ENCODE assay signal across 9 mouse cellular contexts in the genomic region with DNA sequence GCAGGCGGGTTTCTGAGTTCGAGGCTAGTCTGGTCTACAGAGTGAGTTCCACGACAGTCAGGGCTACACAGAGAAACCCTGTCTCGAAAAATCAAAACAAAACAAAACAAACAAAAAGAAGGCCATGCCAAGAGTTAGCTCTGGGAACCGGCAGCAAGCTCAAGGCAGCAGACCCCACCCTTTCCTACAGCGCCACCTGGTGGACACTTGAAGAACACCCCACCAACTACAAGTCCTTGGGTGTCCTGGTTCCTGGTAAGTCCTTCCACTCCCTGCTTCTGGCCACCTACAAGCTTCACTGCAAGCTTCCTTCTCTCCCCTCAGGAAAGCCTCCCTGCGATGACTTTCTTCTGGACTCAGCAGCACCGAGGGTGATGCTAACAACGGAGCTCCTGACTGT. TPM values are rescaled to one million over a fixed set of nuclear protein-coding genes. Genes with fewer than 3 reads are reported as not detected.
A peak's percentile ranks its signal among the peaks of the same experiment; 100 is the strongest.
DNase-seq lines count a peak whose midpoint lies in the region; ATAC-seq and TF ChIP-seq lines count a peak whose summit lies in the region.
"Had no signal": no experiment of that assay in that cellular context is flagged by ENCODE, and none has a peak within 500 bp of the region (broad histone marks: within the 10 kb centered on the region; RNA-seq: fewer than 3 reads in every experiment).

No protein-coding gene starts in this region.

- H3K4me3 ChIP-seq in midbrain, embryonic 14.5 days (replicated peaks; ENCODE audit: low read depth, low read length), result no peak overlapping the region
- H3K4me3 ChIP-seq in midbrain, embryonic 13.5 days (replicated peaks), result no peak overlapping the region
- H3K4me3 ChIP-seq in intestine, embryonic 15.5 days (replicated peaks), result no peak overlapping the region
- no peak overlapping the region for H3K4me3 ChIP-seq in limb, embryonic 10.5 days
- no peak overlapping the region for H3K4me3 ChIP-seq in olfactory bulb, adult 2 months (ENCODE audit: insufficient read depth, low read depth, low read length)
- H3K4me3 ChIP-seq: erythroblast, embryonic 14.5 days had no signal

- WGBS in midbrain, embryonic 14.5 days, result 63% methylated on average over 9 of the region's 9 CpGs
- WGBS in midbrain, embryonic 13.5 days, result 67% methylated on average over 9 of the region's 9 CpGs
- 52% methylated on average over 9 of the region's 9 CpGs for WGBS in intestine, embryonic 15.5 days
- WGBS in limb, embryonic 10.5 days, result 59% methylated on average over 9 of the region's 9 CpGs
- WGBS in olfactory bulb, adult 2 months, result 45% methylated on average over 9 of the region's 9 CpGs

- no peaks in the 10 kb centered on the region for H3K4me1 ChIP-seq in midbrain, embryonic 14.5 days (ENCODE audit: control insufficient read depth, insufficient read depth, low read length)
- 0 out of 2 replicates have a peak, but pooled peaks cover 2% of the 10 kb centered on the region for H3K4me1 ChIP-seq in midbrain, embryonic 13.5 days (replicated peaks)
- no peaks in the 10 kb centered on the region for H3K4me1 ChIP-seq in intestine, embryonic 15.5 days (replicated peaks)
- H3K4me1 ChIP-seq in limb, embryonic 10.5 days, result 0 out of 2 replicates have a peak, but pooled peaks cover 6% of the 10 kb centered on the region
- peaks cover 3% of the 10 kb centered on the region; the same call in 1 of the 2 replicates for H3K4me1 ChIP-seq in olfactory bulb, adult 2 months (ENCODE audit: control insufficient read depth, insufficient read depth, low read length)

- H3K27ac ChIP-seq in midbrain, embryonic 14.5 days (replicated peaks; ENCODE audit: low read depth, low read length), result no peak overlapping the region
- no peak overlapping the region for H3K27ac ChIP-seq in midbrain, embryonic 13.5 days
- H3K27ac ChIP-seq in intestine, embryonic 15.5 days, result no peak overlapping the region
- H3K27ac ChIP-seq in limb, embryonic 10.5 days, result no peak overlapping the region
- H3K27ac ChIP-seq in olfactory bulb, adult 2 months (ENCODE audit: insufficient read depth, low read depth, low read length), result no peak overlapping the region

- ATAC-seq in midbrain, embryonic 14.5 days (ENCODE audit: low FRiP score, low TSS enrichment), result no peak
- ATAC-seq in midbrain, embryonic 13.5 days, result no peak
- ATAC-seq in intestine, embryonic 15.5 days, result peak; percentile 19; the same call in 1 of the 2 replicates

- H3K36me3 ChIP-seq in midbrain, embryonic 14.5 days (ENCODE audit: control insufficient read depth, insufficient read depth, low read length), result peaks cover 84% of the 10 kb centered on the region
- peaks cover 86% of the 10 kb centered on the region for H3K36me3 ChIP-seq in midbrain, embryonic 13.5 days
- peaks cover 62% of the 10 kb centered on the region for H3K36me3 ChIP-seq in intestine, embryonic 15.5 days
- H3K36me3 ChIP-seq in limb, embryonic 10.5 days, result peaks cover 95% of the 10 kb centered on the region

- H3K9me3 ChIP-seq in midbrain, embryonic 14.5 days (ENCODE audit: control insufficient read depth, low read length), result no peaks in the 10 kb centered on the region
- H3K9me3 ChIP-seq in midbrain, embryonic 13.5 days, result no peaks in the 10 kb centered on the region
- no peaks in the 10 kb centered on the region for H3K9me3 ChIP-seq in intestine, embryonic 15.5 days
- no peaks in the 10 kb centered on the region for H3K9me3 ChIP-seq in limb, embryonic 10.5 days (replicated peaks)

- peak; percentile 71 for DNase-seq in midbrain, embryonic 14.5 days
- peak; percentile 70 for DNase-seq in c-Kit-positive CD71-positive TER-119-negative erythroid progenitor cells, embryonic 14.5 days (ENCODE audit: low read depth)
- peak; percentile 92 for DNase-seq in gastrocnemius, adult 18-20 months (ENCODE audit: low spot score)
- peak; percentile 88 for DNase-seq in limb, embryonic 10.5 days (ENCODE audit: low spot score)
- peak; percentile 80 for DNase-seq in thymus, postnatal 0 days (ENCODE audit: low spot score)

- no peak overlapping the region for H3K9ac ChIP-seq in midbrain, embryonic 14.5 days (replicated peaks; ENCODE audit: low read length)
- no peak overlapping the region for H3K9ac ChIP-seq in midbrain, embryonic 13.5 days (replicated peaks)
- H3K9ac ChIP-seq in intestine, embryonic 15.5 days, result no peak overlapping the region

- peak; percentile 68; the same call in 1 of the 2 replicates for TF ChIP-seq CTCF in olfactory bulb, adult 2 months (IDR thresholded peaks at IDR 0.05; ENCODE audit: insufficient read depth, low read depth, low read length)

- no peak overlapping the region for H3K4me2 ChIP-seq in midbrain, embryonic 14.5 days (ENCODE audit: low read length)
- H3K4me2 ChIP-seq in midbrain, embryonic 13.5 days (replicated peaks), result no peak overlapping the region
- no peak overlapping the region for H3K4me2 ChIP-seq in intestine, embryonic 15.5 days (replicated peaks)

- H3K27me3 ChIP-seq in midbrain, embryonic 14.5 days (ENCODE audit: control insufficient read depth, insufficient read depth, low read length), result no peaks in the 10 kb centered on the region
- H3K27me3 ChIP-seq in midbrain, embryonic 13.5 days, result no peaks in the 10 kb centered on the region
- no peaks in the 10 kb centered on the region for H3K27me3 ChIP-seq in intestine, embryonic 15.5 days (replicated peaks)
- H3K27me3 ChIP-seq in limb, embryonic 10.5 days (ENCODE audit: low read depth, poor library complexity, severe bottlenecking), result no peaks in the 10 kb centered on the region

- no peak for TF ChIP-seq POLR2A in olfactory bulb, adult 2 months (IDR thresholded peaks at IDR 0.05; ENCODE audit: insufficient read depth, low read depth, low read length)

RNA-seq across cellular contexts. Expression of a gene that starts 12.6 kb away (rescaled TPM):
- polyA plus RNA-seq in midbrain, embryonic 14.5 days (2014; fragmentation: Nextera tagmentation; extraction: Ambion mirVana), result 367 and 400 TPM in 2 replicates
- 373 and 377 TPM in 2 replicates for polyA plus RNA-seq in midbrain, embryonic 13.5 days (2015; fragmentation: Nextera tagmentation; extraction: Ambion mirVana)
- total RNA-seq in gastrocnemius, adult 18-20 months (2021), result 100 to 1,000 TPM; 750 to 787 TPM
- polyA plus RNA-seq in intestine, embryonic 15.5 days (2015; fragmentation: Nextera tagmentation; extraction: Ambion mirVana), result 410 and 432 TPM in 2 replicates
- polyA plus RNA-seq in limb, embryonic 10.5 days (2016; fragmentation: Nextera tagmentation; extraction: Ambion mirVana), result 526 and 559 TPM in 2 replicates
- polyA plus RNA-seq in olfactory bulb, adult 2 months (2012; ENCODE audit: insufficient read depth, insufficient read length, low replicate concordance, missing spikeins), result not detected in 2 replicates
- polyA plus RNA-seq in thymus, postnatal 0 days (2015; fragmentation: Nextera tagmentation; extraction: Ambion mirVana), result 509 and 526 TPM in 2 replicates

RNA-seq across cellular contexts. Expression of a gene that starts 12.7 kb away (rescaled TPM):
- 0.13 TPM in 1 of 2 replicates, not detected in the other for polyA plus RNA-seq in midbrain, embryonic 14.5 days (2014; fragmentation: Nextera tagmentation; extraction: Ambion mirVana)
- polyA plus RNA-seq in midbrain, embryonic 13.5 days (2015; fragmentation: Nextera tagmentation; extraction: Ambion mirVana), result 0.12 and 0.16 TPM in 2 replicates
- under 1 TPM; 0.21 to 0.46 TPM for total RNA-seq in gastrocnemius, adult 18-20 months (2021)
- 1.5 and 1.7 TPM in 2 replicates for polyA plus RNA-seq in intestine, embryonic 15.5 days (2015; fragmentation: Nextera tagmentation; extraction: Ambion mirVana)
- polyA plus RNA-seq in limb, embryonic 10.5 days (2016; fragmentation: Nextera tagmentation; extraction: Ambion mirVana), result 0.59 and 1.1 TPM in 2 replicates
- polyA plus RNA-seq in olfactory bulb, adult 2 months (2012; ENCODE audit: insufficient read depth, insufficient read length, low replicate concordance, missing spikeins), result not detected in 2 replicates
- polyA plus RNA-seq in thymus, postnatal 0 days (2015; fragmentation: Nextera tagmentation; extraction: Ambion mirVana), result 8.5 and 9.6 TPM in 2 replicates
- polyA plus RNA-seq: erythroblast, embryonic 14.5 days had no signal

RNA-seq across cellular contexts. Expression of a gene that starts 47.9 kb away (rescaled TPM):
- 20.1 and 25.3 TPM in 2 replicates for polyA plus RNA-seq in midbrain, embryonic 14.5 days (2014; fragmentation: Nextera tagmentation; extraction: Ambion mirVana)
- polyA plus RNA-seq in midbrain, embryonic 13.5 days (2015; fragmentation: Nextera tagmentation; extraction: Ambion mirVana), result 18.7 and 20.1 TPM in 2 replicates
- 10 to 100 TPM; 24.9 to 35.9 TPM for total RNA-seq in gastrocnemius, adult 18-20 months (2021)
- polyA plus RNA-seq in intestine, embryonic 15.5 days (2015; fragmentation: Nextera tagmentation; extraction: Ambion mirVana), result 27.8 and 28.1 TPM in 2 replicates
- 25.2 and 25.9 TPM in 2 replicates for polyA plus RNA-seq in limb, embryonic 10.5 days (2016; fragmentation: Nextera tagmentation; extraction: Ambion mirVana)
- not detected in 2 replicates for polyA plus RNA-seq in olfactory bulb, adult 2 months (2012; ENCODE audit: insufficient read depth, insufficient read length, low replicate concordance, missing spikeins)
- 15.7 and 16.7 TPM in 2 replicates for polyA plus RNA-seq in thymus, postnatal 0 days (2015; fragmentation: Nextera tagmentation; extraction: Ambion mirVana)
- polyA plus RNA-seq: erythroblast, embryonic 14.5 days had no signal

Comparison
In these comparisons a context has a peak if more than half of its experiments do, and no peak if none do; other contexts are left out.
1. RNA of a gene that starts 47.9 kb away (polyA plus RNA-seq): 27.8 to 28.1 TPM in intestine, embryonic 15.5 days, 25.2 to 25.9 TPM in limb, embryonic 10.5 days, 20.1 to 25.3 TPM in midbrain, embryonic 14.5 days, 18.7 to 20.1 TPM in midbrain, embryonic 13.5 days and 15.7 to 16.7 TPM in thymus, postnatal 0 days; not detected in olfactory bulb, adult 2 months; every median in the first group is over 10 times any median in the second.
2. Peak in every context shown above with its lines, with median percentiles within 50 percentile points of each other: DNase-seq.